Mouse (Mus musculus): ENCODE results near the gene Ocln.

DNA sequence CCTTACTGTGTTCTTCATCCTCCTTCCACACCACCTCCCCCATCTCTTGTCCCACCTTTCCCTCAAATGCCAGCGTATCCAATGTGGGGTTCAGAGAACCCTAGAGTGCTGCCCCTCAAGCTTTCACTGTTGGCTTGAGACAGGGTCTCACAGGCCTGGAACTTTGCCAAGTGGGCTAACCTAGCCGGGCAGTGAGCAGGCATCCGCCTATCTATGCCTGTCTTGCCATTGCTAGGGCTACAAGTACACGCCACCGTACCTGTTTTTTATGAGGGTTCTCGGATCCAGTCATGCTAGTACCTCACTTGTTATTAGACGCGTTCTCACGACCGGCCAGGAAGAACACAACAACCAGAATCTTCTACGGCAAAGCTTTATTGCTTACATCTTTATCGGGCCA, 36.1 kb upstream of the Ocln start:
- TF ChIP-seq CTCF (IDR thresholded peaks at IDR 0.05; ENCODE audit: insufficient read depth, low read length), result no peak
- TF ChIP-seq POLR2A (IDR thresholded peaks at IDR 0.05; ENCODE audit: borderline replicate concordance, extremely low read depth, low read depth, low read length), result no peak

All from lung, adult 2 months (tissue).